Mouse (Mus musculus): Measurements from ENCODE around the gene Mdc1.

Mdc1 gene

GRCm38 (mm10) chr17:35887725-35888124 lies 46.4 kb downstream of the Mdc1 start:
- no peak for DNase-seq

GRCm38 (mm10) chr17:35896781-35897643 lies 55.7 kb downstream of the Mdc1 start, which contains the start of gene 2310061I04Rik:
Gene 2310061I04Rik (minus strand): TSS chr17:35897431.
- peak; percentile 92 for DNase-seq

GRCm38 (mm10) chr17:35897644-35898573 lies 56.6 kb downstream of the Mdc1 start:
- DNase-seq = no peak

GRCm38 (mm10) chr17:35900636-35901035 lies 59.3 kb downstream of the Mdc1 start:
- DNase-seq = no peak

GRCm38 (mm10) chr17:35903343-35903991 lies 62.2 kb downstream of the Mdc1 start:
- no peak for DNase-seq

GRCm38 (mm10) chr17:35903992-35904355 lies 62.7 kb downstream of the Mdc1 start:
- no peak for DNase-seq

GRCm38 (mm10) chr17:35905587-35905986 lies 64.3 kb downstream of the Mdc1 start:
- no peak for DNase-seq

GRCm38 (mm10) chr17:35907609-35908008 lies 66.3 kb downstream of the Mdc1 start:
- no peak for DNase-seq
